Mouse (Mus musculus): Measurements from ENCODE around the gene Inpp5b. TPM values are rescaled to one million over a fixed set of nuclear protein-coding genes. Genes with fewer than 3 reads are reported as not detected.
A peak's percentile ranks its signal among the peaks of the same experiment; 100 is the strongest.

Inpp5b gene
- polyA plus RNA-seq, 1 experiment from 2014 or later, result 23.6 TPM

GRCm38 (mm10) chr4:124766566-124766940 is 24.9 kb downstream of the Inpp5b start:
- H3K79me2 ChIP-seq (ENCODE audit: inconsistent target), result peaks cover 97% of the 10 kb centered on the region
- WGBS (ENCODE audit: missing documents), result 28% methylated on average over 2 of the region's 2 CpGs
- H3K4me3 ChIP-seq (ENCODE audit: inconsistent target), result no peak overlapping the region
- no peak overlapping the region for H3K27ac ChIP-seq
- H3K36me3 ChIP-seq (ENCODE audit: inconsistent target), result 0 out of 2 replicates have a peak, but pooled peaks cover 10% of the 10 kb centered on the region

GRCm38 (mm10) chr4:124768963-124769591 is 27.4 kb downstream of the Inpp5b start:
- 0 out of 2 replicates have a peak, but pooled peaks cover 10% of the 10 kb centered on the region for H3K36me3 ChIP-seq (ENCODE audit: inconsistent target)
- WGBS (ENCODE audit: missing documents), result 81% methylated on average over 13 of the region's 13 CpGs
- H3K79me2 ChIP-seq (ENCODE audit: inconsistent target), result peaks cover 89% of the 10 kb centered on the region
- H3K4me3 ChIP-seq (ENCODE audit: inconsistent target), result no peak overlapping the region
- no peak overlapping the region for H3K27ac ChIP-seq

GRCm38 (mm10) chr4:124770624-124771023 is 29.0 kb downstream of the Inpp5b start:
- WGBS (ENCODE audit: missing documents), result 81% methylated on average over 5 of the region's 5 CpGs

DNA sequence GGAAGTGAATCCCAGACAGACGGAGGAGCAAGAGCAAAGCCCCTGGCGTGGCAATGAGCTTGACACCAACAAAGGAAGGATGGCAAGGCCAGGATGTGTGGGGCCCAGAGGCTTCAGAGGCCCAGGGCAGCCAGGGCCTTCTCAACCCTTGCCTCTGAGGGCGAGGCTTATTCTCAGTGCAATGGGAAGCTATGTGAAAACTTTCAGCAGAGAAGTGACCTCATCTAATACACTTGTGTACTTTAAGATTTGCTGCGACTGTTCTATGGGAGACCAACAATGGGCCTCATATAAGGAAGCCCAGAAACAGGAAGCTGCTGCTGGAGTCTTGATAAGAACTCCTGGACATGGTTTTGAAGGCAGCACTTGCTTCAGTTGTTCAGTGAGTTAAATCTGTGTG is 30.5 kb downstream of the Inpp5b start:
- H3K27ac ChIP-seq, result peak overlapping the region; percentile 25
- 21% methylated on average over 4 of the region's 4 CpGs for WGBS (ENCODE audit: missing documents)
- no peak overlapping the region for H3K4me3 ChIP-seq (ENCODE audit: inconsistent target)
- H3K79me2 ChIP-seq (ENCODE audit: inconsistent target), result peaks cover 89% of the 10 kb centered on the region
- H3K36me3 ChIP-seq (ENCODE audit: inconsistent target), result peaks cover 14% of the 10 kb centered on the region; the same call in 1 of the 2 replicates

More at GRCm38 (mm10) chr4:124770624-124771023, 29.0 kb downstream of the Inpp5b start:
- Histone ChIP-seq H3K79me2 (ENCODE audit: inconsistent target) (peaks cover 89% of the 10 kb centered on the region), H3K27ac (no peak overlapping the region), H3K36me3 (ENCODE audit: inconsistent target) (0 out of 2 replicates have a peak, but pooled peaks cover 10% of the 10 kb centered on the region), H3K4me3 (ENCODE audit: inconsistent target) (no peak overlapping the region)

- WGBS (ENCODE audit: missing documents), result 100% methylated on average over 1 of the region's 2 CpGs
- H3K27ac ChIP-seq, result no peak overlapping the region
- no peak overlapping the region for H3K4me3 ChIP-seq (ENCODE audit: inconsistent target)
- peaks cover 79% of the 10 kb centered on the region for H3K79me2 ChIP-seq (ENCODE audit: inconsistent target)
- peaks cover 21% of the 10 kb centered on the region for H3K36me3 ChIP-seq (ENCODE audit: inconsistent target)
Measured at GRCm38 (mm10) chr4:124773449-124773848, 31.8 kb downstream of the Inpp5b start.

DNA sequence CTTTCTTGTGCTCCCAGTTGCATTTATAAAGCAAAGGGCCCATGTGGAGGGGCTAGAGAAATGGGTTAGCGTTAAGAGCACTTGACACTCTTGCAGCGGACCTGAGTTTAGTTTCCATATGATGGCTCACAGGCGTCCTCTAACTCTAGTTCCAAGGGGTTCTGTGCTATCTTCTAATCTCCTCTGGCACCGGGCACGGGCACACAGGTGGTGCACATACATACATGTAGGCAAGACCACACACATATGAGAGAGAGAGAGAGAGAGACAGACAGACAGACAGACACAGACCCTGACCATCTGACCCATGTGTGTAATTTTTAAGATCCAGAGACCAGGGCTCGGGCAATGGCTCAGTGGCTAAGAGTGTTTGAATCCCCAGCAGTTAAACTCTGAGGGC is 32.3 kb downstream of the Inpp5b start:
- 99% methylated on average over 6 of the region's 6 CpGs for WGBS (ENCODE audit: missing documents)
- peaks cover 74% of the 10 kb centered on the region for H3K79me2 ChIP-seq (ENCODE audit: inconsistent target)
- peaks cover 25% of the 10 kb centered on the region for H3K36me3 ChIP-seq (ENCODE audit: inconsistent target)
- H3K4me3 ChIP-seq (ENCODE audit: inconsistent target), result no peak overlapping the region
- H3K27ac ChIP-seq, result no peak overlapping the region

DNA sequence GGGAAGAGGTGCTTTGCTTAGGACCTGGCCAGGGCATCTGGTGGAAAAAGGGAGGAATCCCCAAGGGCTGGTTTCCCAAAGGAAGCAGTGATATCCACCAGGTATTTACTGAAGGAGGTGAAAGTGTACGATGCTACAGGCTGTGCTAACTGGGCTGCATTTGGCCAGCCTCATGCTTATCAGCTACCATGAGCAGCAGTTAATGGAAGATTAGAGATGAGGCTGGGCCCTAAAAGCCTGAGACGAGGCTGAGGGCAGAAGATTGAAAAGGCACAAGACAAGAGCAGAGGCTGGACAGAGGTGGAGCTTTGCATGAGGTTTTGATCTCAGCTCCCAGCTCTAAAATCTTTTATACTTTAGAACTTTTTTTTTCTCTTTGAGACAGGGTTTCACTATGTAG is 32.8 kb downstream of the Inpp5b start:
- Histone ChIP-seq H3K27ac (no peak overlapping the region), H3K79me2 (ENCODE audit: inconsistent target) (peaks cover 69% of the 10 kb centered on the region), H3K36me3 (ENCODE audit: inconsistent target) (peaks cover 25% of the 10 kb centered on the region), H3K4me3 (ENCODE audit: inconsistent target) (no peak overlapping the region)
- WGBS (ENCODE audit: missing documents), result 100% methylated on average over 2 of the region's 2 CpGs

- H3K36me3 ChIP-seq (ENCODE audit: inconsistent target), result peaks cover 85% of the 10 kb centered on the region
- no peak overlapping the region for H3K4me3 ChIP-seq (ENCODE audit: inconsistent target)
- 97% methylated on average over 7 of the region's 7 CpGs for WGBS (ENCODE audit: missing documents)
- H3K27ac ChIP-seq, result no peak overlapping the region
- H3K79me2 ChIP-seq (ENCODE audit: inconsistent target), result peaks cover 11% of the 10 kb centered on the region
Measured at GRCm38 (mm10) chr4:124781361-124781760, 39.7 kb downstream of the Inpp5b start.

DNA sequence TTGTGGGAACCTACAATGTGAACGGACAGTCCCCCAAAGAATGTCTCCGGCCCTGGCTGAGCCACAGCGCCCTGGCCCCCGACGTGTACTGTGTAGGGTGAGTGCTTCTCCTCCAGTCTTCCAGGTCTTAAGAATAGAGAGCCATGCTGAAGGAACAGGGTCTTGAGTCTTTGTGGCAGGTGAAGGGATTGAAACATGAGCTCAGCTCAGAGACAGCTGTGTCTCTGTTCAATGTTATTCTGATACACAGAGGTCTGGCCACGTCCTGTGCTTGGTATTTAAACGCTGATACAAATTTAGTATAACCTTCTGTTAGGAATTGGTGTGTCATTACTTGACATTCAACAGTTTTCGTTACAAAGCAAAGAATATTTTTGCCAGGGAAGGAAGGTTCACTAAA is 40.7 kb downstream of the Inpp5b start:
- H3K36me3 ChIP-seq (ENCODE audit: inconsistent target), result peaks cover 89% of the 10 kb centered on the region
- H3K27ac ChIP-seq, result no peak overlapping the region
- H3K79me2 ChIP-seq (ENCODE audit: inconsistent target), result peaks cover 1% of the 10 kb centered on the region; the same call in 1 of the 2 replicates
- 95% methylated on average over 8 of the region's 8 CpGs for WGBS (ENCODE audit: missing documents)
- H3K4me3 ChIP-seq (ENCODE audit: inconsistent target), result no peak overlapping the region

- Histone ChIP-seq H3K27ac (no peak overlapping the region), H3K36me3 (ENCODE audit: inconsistent target) (peaks cover 90% of the 10 kb centered on the region)
- 90% methylated on average over 8 of the region's 8 CpGs for WGBS (ENCODE audit: missing documents)
Measured at GRCm38 (mm10) chr4:124783937-124784336, 42.3 kb downstream of the Inpp5b start.

DNA sequence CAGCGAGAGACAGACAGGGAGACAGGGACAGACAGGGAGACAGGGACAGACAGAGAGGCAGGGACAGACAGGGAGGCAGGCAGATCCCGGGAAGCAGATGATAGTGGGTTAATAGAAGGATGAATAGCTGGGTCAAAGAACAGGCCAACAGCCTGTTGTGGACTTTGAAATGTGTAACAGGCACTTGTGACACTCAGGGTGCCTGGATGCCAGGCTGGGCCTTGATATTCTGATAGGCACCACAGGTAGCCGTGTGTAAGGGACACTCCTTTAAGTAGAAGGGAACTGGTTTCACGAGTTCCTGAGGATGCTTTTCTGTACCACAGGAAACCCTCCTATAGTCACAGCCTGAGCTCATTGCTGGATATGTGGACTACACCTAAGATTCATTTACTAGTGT is 48.4 kb downstream of the Inpp5b start:
- WGBS (ENCODE audit: missing documents), result 98% methylated on average over 4 of the region's 4 CpGs
- Histone ChIP-seq H3K79me2 (ENCODE audit: inconsistent target) (no peaks in the 10 kb centered on the region), H3K4me3 (ENCODE audit: inconsistent target) (no peak overlapping the region), H3K27ac (no peak overlapping the region), H3K36me3 (ENCODE audit: inconsistent target) (peaks cover 93% of the 10 kb centered on the region)

More at GRCm38 (mm10) chr4:124783937-124784336, 42.3 kb downstream of the Inpp5b start:
- no peak overlapping the region for H3K4me3 ChIP-seq (ENCODE audit: inconsistent target)
- H3K79me2 ChIP-seq (ENCODE audit: inconsistent target), result no peaks in the 10 kb centered on the region

- Histone ChIP-seq H3K27ac (no peak overlapping the region), H3K79me2 (ENCODE audit: inconsistent target) (no peaks in the 10 kb centered on the region), H3K4me3 (ENCODE audit: inconsistent target) (no peak overlapping the region), H3K36me3 (ENCODE audit: inconsistent target) (peaks cover 87% of the 10 kb centered on the region)
- WGBS (ENCODE audit: missing documents), result 91% methylated on average over 8 of the region's 8 CpGs
Measured at GRCm38 (mm10) chr4:124792114-124792513, 50.5 kb downstream of the Inpp5b start.

DNA sequence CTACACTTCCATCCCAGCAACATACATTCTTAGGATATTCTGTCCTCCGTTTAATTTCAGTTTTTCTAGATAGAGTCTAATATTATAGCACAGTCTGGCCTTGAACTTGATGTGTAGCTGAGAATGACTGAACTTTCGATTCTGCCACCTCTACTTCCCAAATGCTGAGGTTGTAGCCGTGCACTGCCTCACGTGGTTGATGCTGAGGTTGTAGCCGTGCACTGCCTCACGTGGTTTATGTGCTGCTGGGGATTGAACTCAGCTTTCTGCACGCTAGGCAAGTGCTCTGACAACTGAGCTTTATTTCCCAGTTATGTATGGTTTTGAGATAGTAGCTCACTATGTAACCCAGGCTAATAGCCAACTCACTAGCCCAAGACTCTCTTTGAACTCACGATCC is 54.5 kb downstream of the Inpp5b start:
- Histone ChIP-seq H3K4me3 (ENCODE audit: inconsistent target) (no peak overlapping the region), H3K79me2 (ENCODE audit: inconsistent target) (no peaks in the 10 kb centered on the region), H3K27ac (no peak overlapping the region), H3K36me3 (ENCODE audit: inconsistent target) (peaks cover 77% of the 10 kb centered on the region)
- 92% methylated on average over 8 of the region's 8 CpGs for WGBS (ENCODE audit: missing documents)

DNA sequence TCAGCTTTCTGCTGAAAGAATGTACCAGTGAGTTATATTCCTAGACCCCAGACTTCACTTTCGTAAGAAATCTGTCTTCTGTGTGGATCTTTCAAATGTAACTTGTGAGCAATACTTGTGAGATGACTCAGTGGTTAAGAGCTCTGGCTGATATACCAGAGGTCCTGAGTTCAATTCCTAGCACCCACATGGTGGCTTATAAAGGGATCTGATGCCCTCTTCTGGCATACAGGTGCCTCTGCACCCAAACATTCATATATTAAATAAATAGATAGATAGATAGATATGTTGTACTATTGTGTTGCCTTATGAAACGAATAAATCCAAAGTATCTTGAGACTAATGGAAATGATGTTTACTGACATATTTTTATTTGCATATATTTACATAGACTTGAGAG is 55.3 kb downstream of the Inpp5b start:
- WGBS (ENCODE audit: missing documents), result 100% methylated on average over 2 of the region's 2 CpGs
- Histone ChIP-seq H3K4me3 (ENCODE audit: inconsistent target) (no peak overlapping the region), H3K36me3 (ENCODE audit: inconsistent target) (peaks cover 69% of the 10 kb centered on the region), H3K79me2 (ENCODE audit: inconsistent target) (no peaks in the 10 kb centered on the region), H3K27ac (no peak overlapping the region)

- peak within 1 kb of the TSS; percentile 87 for H3K27ac ChIP-seq
- H3K36me3 ChIP-seq (ENCODE audit: inconsistent target), result peaks cover 45% of the 10 kb centered on the region
- whole genome bisulfite sequencing (ENCODE audit: missing documents), result 6% methylated on average over 21 of the region's 21 CpGs
- H3K79me2 ChIP-seq (ENCODE audit: inconsistent target), result peaks cover 44% of the 10 kb centered on the region
- H3K4me3 ChIP-seq (ENCODE audit: inconsistent target), result peak within 1 kb of the TSS; percentile 100
Measured at GRCm38 (mm10) chr4:124801552-124802308, 60.1 kb downstream of the Inpp5b start, which contains the start of gene Mtf1. Gene Mtf1 (plus strand): TSS chr4:124802104.

Measured in macrophage (primary cell).